Mouse (Mus musculus) bone marrow, adult 2 months (tissue): Measurements from ENCODE around the gene Hmgcl.

Experiments used
- CTCF ChIP-seq: fragments of 200-500 bp; IDR thresholded peaks from 2 replicates; pipeline ENCODE4 v1.5.1; 2011; ENCODE audit warnings: low read length, control low read depth; ENCODE audit not compliant: control insufficient read depth, insufficient read depth
- POLR2A ChIP-seq: fragments of 200-500 bp; IDR thresholded peaks from 2 replicates; pipeline ENCODE4 v1.6.1; 2011; ENCODE audit warnings: low read depth, mild to moderate bottlenecking, control low read depth, low read length, borderline replicate concordance; ENCODE audit not compliant: control insufficient read depth

DNA sequence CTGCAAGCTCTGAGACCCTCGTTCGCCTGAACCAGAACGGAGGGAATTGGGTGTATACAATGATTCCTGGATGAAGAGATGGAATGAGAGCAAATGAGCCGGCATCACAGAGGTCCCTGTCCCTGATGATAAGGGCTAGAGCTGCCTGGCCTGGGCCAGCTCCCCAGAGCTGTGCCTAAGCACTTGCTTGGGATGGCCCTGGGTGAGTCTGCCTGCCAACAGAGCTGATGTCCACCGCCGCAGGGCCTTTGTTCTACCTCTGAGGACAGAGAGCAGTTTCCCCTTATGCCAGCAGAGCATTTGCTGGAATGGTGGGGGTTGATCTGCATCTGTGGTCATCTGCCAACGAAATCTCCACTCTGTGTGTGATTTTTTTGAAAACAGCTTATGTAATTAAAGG is 15.9 kb downstream of the Hmgcl start:
- TF ChIP-seq CTCF, result no peak
- no peak for TF ChIP-seq POLR2A
